Mouse (Mus musculus): ENCODE data around the gene Metap2.

Gene Metap2

GRCm38 (mm10) chr10:93909811-93910446, 13.0 kb upstream of the Metap2 start:
- DNase-seq (ENCODE audit: low read depth) = peak; percentile 73

- DNase-seq (ENCODE audit: low read depth) = no peak
Measured at GRCm38 (mm10) chr10:93909015-93909414, 12.1 kb upstream of the Metap2 start.

GRCm38 (mm10) chr10:93908540-93908939, 11.6 kb upstream of the Metap2 start:
- DNase-seq (ENCODE audit: low read depth) = no peak

- DNase-seq (ENCODE audit: low read depth) = no peak
Measured at GRCm38 (mm10) chr10:93907376-93907775, 10.5 kb upstream of the Metap2 start.

DNA sequence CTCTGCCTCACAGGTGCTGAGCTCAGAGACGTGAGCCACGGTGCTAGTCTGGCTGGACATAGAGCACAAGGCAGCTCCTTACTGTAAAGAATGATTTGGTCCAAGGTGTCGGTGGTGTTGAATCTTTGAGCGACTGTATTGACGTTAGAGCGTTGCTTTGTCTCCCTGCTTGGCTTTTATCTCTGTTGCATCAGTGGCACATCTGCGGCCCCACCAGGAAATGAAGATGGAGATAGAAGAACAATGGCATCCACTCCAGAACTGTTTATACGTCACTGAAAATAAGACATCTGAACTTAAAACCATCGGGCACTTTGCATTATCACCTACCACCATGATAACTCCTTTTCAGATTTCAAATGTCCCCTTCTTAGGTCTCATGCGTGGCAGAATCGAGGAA, 3.0 kb upstream of the Metap2 start:
- DNase-seq (ENCODE audit: low read depth) = no peak

DNA sequence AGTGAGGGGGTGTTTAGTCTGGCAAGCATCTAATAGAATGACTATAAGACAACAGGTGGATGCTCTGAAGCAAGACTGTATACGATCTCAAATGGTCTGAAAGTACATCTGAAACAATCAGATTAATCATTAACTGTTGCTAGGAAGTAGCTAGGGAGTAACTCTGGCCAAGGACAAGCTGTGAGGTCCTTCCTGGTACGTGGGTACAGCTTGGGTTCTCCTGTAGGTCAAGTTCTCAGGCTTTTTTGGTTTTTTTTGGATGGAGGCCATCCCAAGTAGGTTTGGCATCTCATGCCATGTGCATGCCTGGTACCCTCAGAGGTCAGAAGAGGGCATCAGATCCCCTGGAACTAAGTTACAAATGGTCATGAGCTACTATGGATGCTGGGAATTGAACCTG, 2.4 kb upstream of the Metap2 start:
- no peak for DNase-seq (ENCODE audit: low read depth)

DNA sequence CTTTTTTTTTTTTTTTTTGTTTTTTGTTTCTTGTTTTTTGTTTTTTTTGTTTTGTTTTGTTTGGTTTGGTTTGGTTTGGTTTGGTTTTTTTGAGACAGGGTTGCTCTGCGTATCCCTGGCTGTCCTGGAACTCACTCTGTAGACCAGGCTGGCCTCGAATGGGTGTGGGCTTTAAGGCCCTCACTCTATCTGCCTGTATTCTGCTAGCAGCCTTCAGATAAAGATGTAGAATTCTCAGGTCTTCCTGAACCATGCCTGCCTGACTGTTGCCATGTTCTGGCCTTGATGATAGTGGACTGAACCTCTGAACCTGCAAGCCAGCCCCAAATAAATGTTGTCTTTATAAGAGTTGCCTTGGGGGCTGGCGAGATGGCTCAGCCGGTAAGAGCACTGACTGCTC, 4.3 kb downstream of the Metap2 start:
- no peak for DNase-seq (ENCODE audit: low read depth)

- no peak for DNase-seq (ENCODE audit: low read depth)
Measured at GRCm38 (mm10) chr10:93891031-93891430, 5.9 kb downstream of the Metap2 start.

DNA sequence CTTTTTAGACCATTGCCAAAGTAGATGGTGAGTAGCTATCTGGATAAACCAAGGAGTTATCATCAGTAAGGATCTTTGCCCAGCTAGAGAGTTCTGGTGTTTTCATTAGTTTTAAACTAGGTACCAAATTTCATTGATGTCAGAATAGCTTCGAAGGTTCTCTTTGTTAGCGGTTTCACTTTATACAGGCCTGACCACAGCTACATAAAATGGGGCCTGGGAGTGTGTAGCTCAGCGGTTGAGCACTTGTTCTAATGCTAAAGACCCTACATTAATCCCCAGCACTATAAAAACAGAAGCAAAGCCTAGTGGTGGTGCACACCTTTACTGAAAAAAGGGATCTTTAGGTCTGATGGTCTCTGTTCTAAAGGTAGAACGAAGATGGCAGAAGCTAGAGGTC, 6.3 kb downstream of the Metap2 start:
- DNase-seq (ENCODE audit: low read depth) = no peak

GRCm38 (mm10) chr10:93889976-93890375, 6.9 kb downstream of the Metap2 start:
- DNase-seq (ENCODE audit: low read depth) = no peak

- peak; percentile 93 for DNase-seq (ENCODE audit: low read depth)
Measured at GRCm38 (mm10) chr10:93889579-93889950, 7.3 kb downstream of the Metap2 start.

DNA sequence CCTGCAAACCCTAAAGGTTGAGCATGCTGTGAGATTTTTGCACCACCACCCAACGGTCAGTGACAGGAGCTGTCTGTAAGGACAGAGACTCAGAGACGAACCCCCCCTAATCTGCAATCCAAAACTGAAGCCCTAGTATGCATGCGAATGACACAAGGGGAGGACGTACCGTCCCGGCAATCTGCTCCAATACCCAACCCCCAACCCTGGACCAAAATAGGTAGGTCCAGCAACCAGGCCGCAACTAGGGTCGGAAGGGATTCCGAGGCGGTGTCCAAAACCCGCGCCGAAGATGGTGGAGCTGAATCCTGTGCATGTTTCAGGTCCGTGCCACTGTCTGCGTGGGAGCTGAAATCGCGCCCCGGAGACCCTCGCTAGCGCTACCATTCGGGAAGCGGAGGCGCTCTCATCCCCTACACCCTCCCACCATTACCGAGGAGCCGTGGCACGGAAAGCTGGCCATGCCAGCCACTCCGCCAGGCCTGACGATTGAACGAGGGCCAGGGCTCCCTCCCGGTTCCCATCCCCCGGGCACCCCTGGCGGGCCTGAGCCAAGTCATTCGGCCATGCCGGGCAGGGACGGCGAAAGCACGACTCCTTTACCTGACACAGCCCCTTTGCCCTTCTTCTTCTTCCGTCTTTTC, 7.8 kb downstream of the Metap2 start:
- DNase-seq (ENCODE audit: low read depth) = peak; percentile 57

DNA sequence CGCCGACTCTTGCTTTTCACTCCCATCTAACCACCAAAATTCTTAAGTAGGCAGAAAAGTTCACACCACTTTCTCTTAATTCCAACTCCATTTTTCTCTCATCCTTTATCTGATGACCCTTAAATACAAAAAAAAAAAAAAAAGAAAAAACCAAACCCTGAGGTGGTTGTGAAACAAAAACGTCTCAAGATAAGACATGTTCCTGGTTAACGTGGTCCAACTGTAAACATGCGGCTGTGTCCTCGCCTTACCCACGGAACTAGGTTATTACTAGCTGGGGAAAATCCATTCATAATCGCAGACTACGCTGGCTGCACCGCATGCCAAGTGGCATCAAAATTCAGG, 8.3 kb downstream of the Metap2 start:
- no peak for DNase-seq (ENCODE audit: low read depth)

GRCm38 (mm10) chr10:93885839-93886477, 10.9 kb downstream of the Metap2 start:
- no peak for DNase-seq (ENCODE audit: low read depth)

GRCm38 (mm10) chr10:93882738-93883364, 14.0 kb downstream of the Metap2 start:
- DNase-seq (ENCODE audit: low read depth) = no peak

- DNase-seq (ENCODE audit: low read depth) = no peak
Measured at GRCm38 (mm10) chr10:93881918-93882317, 15.0 kb downstream of the Metap2 start.

DNA sequence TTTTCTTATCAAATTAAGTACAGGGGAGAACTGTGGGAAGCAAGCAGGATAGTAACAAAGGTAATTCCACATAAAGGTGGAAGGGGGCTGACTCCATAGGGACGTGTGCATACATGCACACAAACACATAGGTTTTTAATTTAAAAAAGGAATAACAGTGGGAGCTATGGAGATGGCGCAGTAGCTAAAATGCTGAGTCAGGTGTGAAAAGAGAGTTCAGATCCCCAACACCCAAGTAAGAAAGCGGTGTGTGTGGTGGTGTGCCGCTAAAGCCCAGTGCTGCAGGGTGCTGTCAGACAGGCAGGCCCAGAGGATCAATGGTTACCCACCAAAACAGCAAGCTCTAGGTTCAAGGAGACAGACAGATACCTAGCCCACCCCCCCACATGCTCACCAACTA, 18.2 kb downstream of the Metap2 start:
- no peak for DNase-seq (ENCODE audit: low read depth)

GRCm38 (mm10) chr10:93876772-93877171, 20.1 kb downstream of the Metap2 start:
- no peak for DNase-seq (ENCODE audit: low read depth)

DNA sequence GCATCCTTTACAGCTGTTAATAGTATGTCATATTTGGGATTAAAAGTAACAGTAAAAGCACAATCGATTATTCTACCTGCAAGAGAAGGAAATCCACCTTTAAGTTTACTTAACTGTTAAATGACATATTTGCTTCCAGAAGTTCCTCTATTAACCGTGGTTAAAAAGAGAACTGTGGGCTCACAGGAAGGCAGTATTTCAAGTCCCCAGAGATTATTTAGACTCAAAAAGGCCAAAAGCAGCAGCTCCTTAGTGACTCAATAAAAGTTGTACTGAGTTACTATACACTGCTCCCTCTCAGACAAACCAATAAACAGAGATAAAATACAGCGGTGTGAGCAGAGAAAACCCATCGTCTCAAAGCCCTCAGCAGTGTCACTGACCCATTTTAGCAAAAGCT, 28.0 kb downstream of the Metap2 start:
- DNase-seq (ENCODE audit: low read depth) = no peak

- no peak for DNase-seq (ENCODE audit: low read depth)
Measured at GRCm38 (mm10) chr10:93868401-93868800, 28.5 kb downstream of the Metap2 start.

DNA sequence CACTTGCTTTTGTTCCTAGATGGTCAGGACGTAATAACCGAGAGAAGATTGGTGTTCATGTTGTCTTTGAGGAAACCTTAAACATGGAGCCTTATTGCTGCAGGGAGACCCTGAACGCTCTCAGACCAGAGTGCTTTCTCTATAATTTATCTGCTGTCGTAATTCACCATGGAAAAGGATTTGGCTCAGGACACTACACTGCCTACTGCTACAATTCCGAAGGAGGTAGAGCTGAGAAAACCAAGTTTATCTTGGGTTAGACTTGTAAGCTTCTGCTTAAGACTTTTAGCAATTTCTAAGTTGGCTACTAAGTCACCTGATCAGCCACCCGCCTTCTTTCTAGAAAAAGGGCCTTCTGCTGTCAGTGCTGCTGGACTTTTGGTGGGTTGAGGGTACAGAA, 40.8 kb downstream of the Metap2 start:
- no peak for DNase-seq (ENCODE audit: low read depth)

DNA sequence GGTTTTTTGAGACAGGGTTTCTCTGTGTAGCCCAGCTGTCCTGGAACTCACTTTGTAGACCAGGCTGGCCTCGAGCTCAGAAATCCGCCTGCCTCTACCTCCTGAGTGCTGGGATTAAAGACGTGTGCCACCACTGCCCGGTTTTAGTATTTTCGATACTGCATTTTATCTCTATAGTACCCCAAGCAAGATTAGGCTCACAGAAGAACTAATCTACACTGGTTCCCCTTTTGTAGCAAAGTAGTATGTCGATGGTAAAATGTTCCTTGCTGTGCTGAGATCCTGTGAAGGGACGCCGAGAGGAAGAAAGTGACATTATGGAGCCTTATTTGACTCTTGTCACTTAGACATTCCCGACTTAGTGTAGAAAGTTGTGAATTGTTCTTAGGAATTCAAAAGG, 41.8 kb downstream of the Metap2 start:
- no peak for DNase-seq (ENCODE audit: low read depth)

DNA sequence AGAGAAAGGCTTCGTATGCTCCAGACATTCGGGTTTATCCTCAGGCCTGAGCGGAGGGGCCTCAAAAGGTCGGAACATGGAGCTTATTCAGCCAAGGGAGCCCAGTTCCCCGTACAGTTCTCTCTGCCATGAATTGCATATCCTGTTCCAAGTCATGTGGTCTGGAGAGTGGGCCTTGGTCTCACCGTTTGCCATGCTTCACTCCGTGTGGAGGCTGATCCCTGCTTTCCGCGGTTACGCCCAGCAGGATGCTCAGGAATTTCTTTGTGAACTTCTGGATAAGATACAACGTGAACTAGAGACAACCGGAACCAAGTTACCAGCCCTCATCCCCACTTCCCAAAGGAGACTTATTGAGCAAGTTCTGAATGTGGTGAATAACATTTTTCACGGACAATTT, 50.2 kb downstream of the Metap2 start:
- DNase-seq (ENCODE audit: low read depth) = no peak
